Mouse (Mus musculus): ENCODE data around the gene Egfr.

- no peak for TF ChIP-seq CTCF (IDR thresholded peaks at IDR 0.05; ENCODE audit: extremely low read depth, insufficient read length, insufficient replicate concordance, low read depth, low read length)
- no peak for TF ChIP-seq POLR2A (IDR thresholded peaks at IDR 0.05; ENCODE audit: low read depth, low read length)
These were observed 68.1 kb downstream of the Egfr start for GRCm38 (mm10) chr11:16820138-16820537.

Data from small intestine, adult 2 months (tissue).